Mouse (Mus musculus) ES-Bruce4 (cell line): ENCODE results near the gene Wdr45.

ENCODE experiments used
- CTCF ChIP-seq: IDR thresholded peaks from one replicate; pipeline ENCODE4 v1.8.1; 2011; ENCODE audit warnings: low read depth, low read length
- EP300 ChIP-seq: IDR thresholded peaks from 2 replicates; pipeline ENCODE4 v1.6.1; 2011; ENCODE audit warnings: low read depth, low read length; ENCODE audit not compliant: insufficient read depth

GRCm38 (mm10) chrX:7739336-7740081, 25.4 kb downstream of the Wdr45 start:
- TF ChIP-seq EP300 (no peak), CTCF (no peak)
